Mouse (Mus musculus) thymus, adult 2 months (tissue): ENCODE measurements around the gene Ovol1. TPM values are rescaled to one million over a fixed set of nuclear protein-coding genes. Genes with fewer than 3 reads are reported as not detected.
A peak's percentile ranks its signal among the peaks of the same experiment; 100 is the strongest.

ENCODE experiments used
- DNase-seq: peaks from one replicate; pipeline ENCODE4 v3.0.0; 2021
- H3K27ac ChIP-seq: fragments of 200-500 bp; 2 replicates; pipeline ENCODE4 v1.5.1; 2012; ENCODE audit warnings: low read length, control low read depth; ENCODE audit not compliant: control insufficient read depth, insufficient read depth
- H3K27me3 ChIP-seq: fragments of 200-500 bp; 2 replicates; pipeline ENCODE4 v1.6.1; 2012; ENCODE audit warnings: mild to moderate bottlenecking, low read length, moderate library complexity, mixed read lengths; ENCODE audit not compliant: control insufficient read depth, insufficient read depth
- H3K36me3 ChIP-seq: fragments of 200-500 bp; 2 replicates; pipeline ENCODE4 v1.6.1; 2012; ENCODE audit warnings: mild to moderate bottlenecking, low read length, moderate library complexity; ENCODE audit not compliant: control insufficient read depth, insufficient read depth
- H3K4me1 ChIP-seq: fragments of 200-500 bp; replicated peaks from 2 replicates; pipeline ENCODE4 v1.6.1; 2012; ENCODE audit warnings: low read length; ENCODE audit not compliant: control insufficient read depth, insufficient read depth
- H3K4me3 ChIP-seq: fragments of 200-500 bp; 2 replicates; pipeline ENCODE4 v1.5.1; 2012; ENCODE audit warnings: mild to moderate bottlenecking, low read length, control low read depth, moderate library complexity; ENCODE audit not compliant: control insufficient read depth, insufficient read depth
- CTCF ChIP-seq: fragments of 200-500 bp; IDR thresholded peaks from 2 replicates; pipeline ENCODE4 v1.5.1; 2012; ENCODE audit warnings: mild to moderate bottlenecking, control low read depth, low read length, moderate library complexity, borderline replicate concordance; ENCODE audit not compliant: control insufficient read depth, poor library complexity, insufficient read depth; ENCODE audit errors: extremely low read depth
- POLR2A ChIP-seq: fragments of 200-500 bp; IDR thresholded peaks from 2 replicates; pipeline ENCODE4 v1.6.1; 2012; ENCODE audit warnings: mild to moderate bottlenecking, low read length, control low read depth, moderate library complexity; ENCODE audit not compliant: control insufficient read depth, poor library complexity, insufficient read depth; ENCODE audit errors: extremely low read depth
- WGBS: fragments of 180-500 bp; shearing (Covaris S2); methylation state at CpG from one replicate; pipeline ENCODE4 v1.1.7; 2018; 5-methylcytosine and 5-hydroxymethylcytosine counted together
- polyA plus RNA-seq: library from polyadenylated mRNA; depleted of rRNA; stranded (reverse); fragments of >200 nt; gene quantifications from 2 replicates; pipeline ENCODE4 v1.2.3, GENCODE M21; 2012

Gene Ovol1
- polyA plus RNA-seq, 1 experiment: 1.9 TPM

GRCm38 (mm10) chr19:5605126-5605525 is 44.7 kb upstream of the Ovol1 start:
- Histone ChIP-seq H3K4me1 (peaks cover 26% of the 10 kb centered on the region), H3K36me3 (peaks cover 51% of the 10 kb centered on the region), H3K27ac (no peak overlapping the region), H3K4me3 (no peak overlapping the region), H3K27me3 (no peaks in the 10 kb centered on the region)
- TF ChIP-seq POLR2A (no peak), CTCF (no peak)
- no peak for DNase-seq
- 99% methylated on average over 7 of the region's 7 CpGs for WGBS

- WGBS: 93% methylated on average over 7 of the region's 7 CpGs
- Histone ChIP-seq H3K4me1 (peaks cover 18% of the 10 kb centered on the region), H3K27me3 (no peaks in the 10 kb centered on the region), H3K4me3 (no peak overlapping the region), H3K36me3 (peaks cover 51% of the 10 kb centered on the region), H3K27ac (no peak overlapping the region)
- TF ChIP-seq CTCF (no peak), POLR2A (no peak)
- DNase-seq: no peak
These were observed 43.2 kb upstream of the Ovol1 start for GRCm38 (mm10) chr19:5603664-5604063.

- TF ChIP-seq CTCF: 0 out of 2 replicates have a peak, but pooled peaks have one; percentile 21
- TF ChIP-seq POLR2A: peak; percentile 52; the same call in 1 of the 2 replicates
- peaks cover 36% of the 10 kb centered on the region for H3K36me3 ChIP-seq
- peak within 1 kb of the TSS; percentile 78 for H3K4me3 ChIP-seq
- under 1% methylated on average over 64 of the region's 64 CpGs for WGBS
- DNase-seq: peak; percentile 85
- peaks cover 16% of the 10 kb centered on the region for H3K4me1 ChIP-seq
- H3K27ac ChIP-seq: peak within 1 kb of the TSS; percentile 40
- H3K27me3 ChIP-seq: no peaks in the 10 kb centered on the region
These were observed 41.5 kb upstream of the Ovol1 start, which contains the start of gene Rnaseh2c for GRCm38 (mm10) chr19:5601752-5602541. TSS of gene Rnaseh2c (plus strand) at chr19:5601873.

- no peak for DNase-seq
- H3K36me3 ChIP-seq: peaks cover 9% of the 10 kb centered on the region
- 89% methylated on average over 4 of the region's 4 CpGs for WGBS
- TF ChIP-seq POLR2A (no peak), CTCF (no peak)
- H3K27ac ChIP-seq: no peak overlapping the region
- no peak overlapping the region for H3K4me3 ChIP-seq
- peaks cover 16% of the 10 kb centered on the region for H3K4me1 ChIP-seq
- H3K27me3 ChIP-seq: no peaks in the 10 kb centered on the region
These were observed 38.8 kb upstream of the Ovol1 start for GRCm38 (mm10) chr19:5599224-5599623.

- no peaks in the 10 kb centered on the region for H3K27me3 ChIP-seq
- WGBS: 58% methylated on average over 6 of the region's 6 CpGs
- H3K27ac ChIP-seq: no peak overlapping the region
- H3K4me1 ChIP-seq: no peaks in the 10 kb centered on the region
- no peak overlapping the region for H3K4me3 ChIP-seq
- no peak for DNase-seq
- no peaks in the 10 kb centered on the region for H3K36me3 ChIP-seq
- TF ChIP-seq CTCF: no peak
These were observed 31.4 kb upstream of the Ovol1 start for GRCm38 (mm10) chr19:5591888-5592287.

GRCm38 (mm10) chr19:5589159-5589558 is 28.7 kb upstream of the Ovol1 start:
- DNase-seq: no peak
- no peaks in the 10 kb centered on the region for H3K36me3 ChIP-seq
- no peaks in the 10 kb centered on the region for H3K4me1 ChIP-seq
- TF ChIP-seq CTCF (no peak), POLR2A (no peak)
- H3K27me3 ChIP-seq: no peaks in the 10 kb centered on the region
- 81% methylated on average over 9 of the region's 9 CpGs for WGBS
- no peak overlapping the region for H3K4me3 ChIP-seq
- no peak overlapping the region for H3K27ac ChIP-seq
